Mouse (Mus musculus): ENCODE measurements around the gene Frmpd2. TPM values are rescaled to one million over a fixed set of nuclear protein-coding genes. Genes with fewer than 3 reads are reported as not detected.

Frmpd2 gene
- polyA plus RNA-seq, 1 experiment: not detected

DNA sequence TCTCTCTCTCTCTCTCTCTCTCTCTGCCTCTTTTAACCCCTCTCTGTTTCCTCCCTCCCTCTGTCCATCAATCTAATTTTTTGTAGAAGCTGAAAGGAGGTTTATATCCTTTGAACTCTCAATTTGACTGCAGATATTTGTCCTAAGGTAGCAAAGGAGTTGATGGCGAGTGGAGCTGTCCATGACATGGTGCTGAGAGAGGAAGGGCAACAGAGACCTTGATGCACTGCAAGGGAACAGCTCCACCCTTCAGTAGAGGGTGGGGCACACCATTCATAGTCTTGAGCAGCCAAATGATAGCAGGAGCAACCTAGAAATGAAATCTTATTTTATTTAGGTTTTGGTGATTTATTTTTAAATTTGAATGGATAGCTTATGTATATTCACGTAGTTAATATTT is 55.1 kb downstream of the Frmpd2 start:
- H3K4me3 ChIP-seq (ENCODE audit: insufficient read depth, poor library complexity, severe bottlenecking): no peak overlapping the region
- H3ac ChIP-seq (ENCODE audit: control insufficient read depth, insufficient read length, low read depth): no peak overlapping the region
- TF ChIP-seq MYOG (IDR thresholded peaks at IDR 0.05; ENCODE audit: control insufficient read depth, extremely low read depth, insufficient read length) (no peak), FOSL1 (IDR thresholded peaks at IDR 0.05; ENCODE audit: insufficient read depth, low read length, poor library complexity, severe bottlenecking) (no peak), CEBPB (IDR thresholded peaks at IDR 0.05; ENCODE audit: low read depth) (no peak), USF1 (IDR thresholded peaks at IDR 0.05; ENCODE audit: low read depth) (no peak), MAX (IDR thresholded peaks at IDR 0.05) (no peak), CTCF (IDR thresholded peaks at IDR 0.05; ENCODE audit: control insufficient read depth, insufficient read depth, insufficient read length) (no peak), MYOD1 (IDR thresholded peaks at IDR 0.05; ENCODE audit: control insufficient read depth, insufficient read length, low read depth) (no peak)
- H3K27me3 ChIP-seq (ENCODE audit: control insufficient read depth, insufficient read depth, insufficient read length): peaks cover 28% of the 10 kb centered on the region
- H3K79me2 ChIP-seq (ENCODE audit: control insufficient read depth, insufficient read depth): no peaks in the 10 kb centered on the region
- H3K79me3 ChIP-seq (ENCODE audit: low read depth): no peaks in the 10 kb centered on the region
- H3K36me3 ChIP-seq (ENCODE audit: control insufficient read depth, insufficient read depth): no peaks in the 10 kb centered on the region

DNA sequence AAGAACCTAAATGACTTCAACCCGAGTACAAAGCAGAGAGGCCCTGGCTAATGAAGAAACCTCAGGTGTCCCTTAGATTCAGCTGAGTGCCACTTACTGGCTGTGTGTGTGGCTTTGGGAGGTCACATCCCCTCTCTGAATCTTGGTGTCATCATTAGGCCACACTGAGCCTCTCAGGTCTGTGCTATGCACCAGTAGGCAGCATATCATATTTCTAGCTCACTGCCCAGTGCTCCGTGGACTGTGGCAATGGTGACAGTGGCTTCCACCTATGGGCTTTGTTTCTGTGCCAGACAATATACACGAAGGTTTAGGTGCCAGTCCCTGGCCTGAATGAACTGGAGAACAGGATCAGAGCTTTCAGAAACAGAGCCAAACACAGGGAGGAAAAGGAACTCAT is 56.4 kb downstream of the Frmpd2 start:
- Histone ChIP-seq H3K4me3 (ENCODE audit: insufficient read depth, poor library complexity, severe bottlenecking) (no peak overlapping the region), H3K36me3 (ENCODE audit: control insufficient read depth, insufficient read depth) (no peaks in the 10 kb centered on the region), H3K79me3 (ENCODE audit: low read depth) (no peaks in the 10 kb centered on the region), H3K27me3 (ENCODE audit: control insufficient read depth, insufficient read depth, insufficient read length) (peaks cover 33% of the 10 kb centered on the region), H3K79me2 (ENCODE audit: control insufficient read depth, insufficient read depth) (no peaks in the 10 kb centered on the region), H3ac (ENCODE audit: control insufficient read depth, insufficient read length, low read depth) (no peak overlapping the region)
- no peak for TF ChIP-seq MAX (IDR thresholded peaks at IDR 0.05)
- TF ChIP-seq MYOG (IDR thresholded peaks at IDR 0.05; ENCODE audit: control insufficient read depth, extremely low read depth, insufficient read length): no peak
- no peak for TF ChIP-seq CTCF (IDR thresholded peaks at IDR 0.05; ENCODE audit: control insufficient read depth, insufficient read depth, insufficient read length)
- no peak for TF ChIP-seq MYOD1 (IDR thresholded peaks at IDR 0.05; ENCODE audit: control insufficient read depth, insufficient read length, low read depth)
- TF ChIP-seq USF1 (IDR thresholded peaks at IDR 0.05; ENCODE audit: low read depth): no peak
- TF ChIP-seq FOSL1 (IDR thresholded peaks at IDR 0.05; ENCODE audit: insufficient read depth, low read length, poor library complexity, severe bottlenecking): no peak
- no peak for TF ChIP-seq CEBPB (IDR thresholded peaks at IDR 0.05; ENCODE audit: low read depth)

DNA sequence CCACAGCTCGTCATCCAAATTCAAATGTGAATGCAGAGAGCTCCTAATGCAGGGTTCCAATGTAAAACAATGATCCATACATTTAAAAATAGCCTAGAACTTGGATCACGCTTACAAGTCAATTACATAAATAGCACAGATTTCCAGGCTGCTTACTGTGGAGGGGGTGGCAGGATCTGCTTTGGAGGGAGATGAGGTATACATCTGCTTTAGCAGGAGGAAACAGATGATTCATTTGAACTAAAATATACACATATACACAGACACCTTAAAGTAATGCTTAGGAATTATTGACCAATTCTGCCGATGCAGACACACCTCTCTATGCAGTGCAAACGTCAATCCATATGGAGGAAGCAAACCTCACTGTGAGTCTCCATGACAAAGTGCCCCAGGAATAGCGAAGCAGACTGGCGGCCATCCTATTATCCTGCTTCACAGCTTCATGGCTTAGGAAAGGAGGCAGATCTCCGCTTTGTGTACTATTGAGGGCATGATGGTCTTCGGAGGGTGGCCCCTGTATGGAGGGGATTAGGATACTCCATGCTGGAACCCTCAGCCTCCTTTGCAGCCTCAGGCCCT is 59.9 kb downstream of the Frmpd2 start:
- no peaks in the 10 kb centered on the region for H3K79me2 ChIP-seq (ENCODE audit: control insufficient read depth, insufficient read depth)
- no peaks in the 10 kb centered on the region for H3K36me3 ChIP-seq (ENCODE audit: control insufficient read depth, insufficient read depth)
- peaks cover 49% of the 10 kb centered on the region for H3K27me3 ChIP-seq (ENCODE audit: control insufficient read depth, insufficient read depth, insufficient read length)
- H3ac ChIP-seq (ENCODE audit: control insufficient read depth, insufficient read length, low read depth): no peak overlapping the region
- TF ChIP-seq MYOG (IDR thresholded peaks at IDR 0.05; ENCODE audit: control insufficient read depth, extremely low read depth, insufficient read length) (no peak), USF1 (IDR thresholded peaks at IDR 0.05; ENCODE audit: low read depth) (no peak), MAX (IDR thresholded peaks at IDR 0.05) (no peak), FOSL1 (IDR thresholded peaks at IDR 0.05; ENCODE audit: insufficient read depth, low read length, poor library complexity, severe bottlenecking) (no peak), MYOD1 (IDR thresholded peaks at IDR 0.05; ENCODE audit: control insufficient read depth, insufficient read length, low read depth) (no peak), CTCF (IDR thresholded peaks at IDR 0.05; ENCODE audit: control insufficient read depth, insufficient read depth, insufficient read length) (no peak)
- no peaks in the 10 kb centered on the region for H3K79me3 ChIP-seq (ENCODE audit: low read depth)
- H3K4me3 ChIP-seq (ENCODE audit: insufficient read depth, poor library complexity, severe bottlenecking): no peak overlapping the region

DNA sequence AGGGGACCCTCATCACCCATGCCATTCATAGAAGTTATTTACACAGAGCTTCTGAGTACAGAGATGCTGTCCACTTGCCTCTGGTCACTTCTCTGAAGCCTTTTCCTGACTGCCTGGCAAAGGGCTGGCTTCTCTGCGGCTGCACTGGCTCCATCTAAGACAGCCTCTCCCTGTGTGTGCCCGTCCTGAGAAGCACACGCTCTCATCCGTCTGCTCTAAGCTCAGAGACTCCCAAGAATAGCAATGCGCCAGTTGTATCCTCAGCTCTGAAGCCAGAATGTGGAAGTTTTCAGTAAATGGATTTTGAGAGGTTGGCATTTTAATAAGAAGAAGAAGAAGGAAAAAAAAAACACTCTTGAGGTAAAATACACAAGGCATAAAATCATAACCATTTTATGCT is 61.3 kb downstream of the Frmpd2 start:
- Histone ChIP-seq H3K79me3 (ENCODE audit: low read depth) (no peaks in the 10 kb centered on the region), H3K27me3 (ENCODE audit: control insufficient read depth, insufficient read depth, insufficient read length) (peaks cover 50% of the 10 kb centered on the region), H3K36me3 (ENCODE audit: control insufficient read depth, insufficient read depth) (no peaks in the 10 kb centered on the region), H3K4me3 (ENCODE audit: insufficient read depth, poor library complexity, severe bottlenecking) (no peak overlapping the region), H3K79me2 (ENCODE audit: control insufficient read depth, insufficient read depth) (no peaks in the 10 kb centered on the region), H3ac (ENCODE audit: control insufficient read depth, insufficient read length, low read depth) (no peak overlapping the region)
- TF ChIP-seq USF1 (IDR thresholded peaks at IDR 0.05; ENCODE audit: low read depth) (no peak), CTCF (IDR thresholded peaks at IDR 0.05; ENCODE audit: control insufficient read depth, insufficient read depth, insufficient read length) (no peak), MYOG (IDR thresholded peaks at IDR 0.05; ENCODE audit: control insufficient read depth, extremely low read depth, insufficient read length) (no peak), MAX (IDR thresholded peaks at IDR 0.05) (no peak), FOSL1 (IDR thresholded peaks at IDR 0.05; ENCODE audit: insufficient read depth, low read length, poor library complexity, severe bottlenecking) (no peak), CEBPB (IDR thresholded peaks at IDR 0.05; ENCODE audit: low read depth) (no peak), MYOD1 (IDR thresholded peaks at IDR 0.05; ENCODE audit: control insufficient read depth, insufficient read length, low read depth) (no peak)

DNA sequence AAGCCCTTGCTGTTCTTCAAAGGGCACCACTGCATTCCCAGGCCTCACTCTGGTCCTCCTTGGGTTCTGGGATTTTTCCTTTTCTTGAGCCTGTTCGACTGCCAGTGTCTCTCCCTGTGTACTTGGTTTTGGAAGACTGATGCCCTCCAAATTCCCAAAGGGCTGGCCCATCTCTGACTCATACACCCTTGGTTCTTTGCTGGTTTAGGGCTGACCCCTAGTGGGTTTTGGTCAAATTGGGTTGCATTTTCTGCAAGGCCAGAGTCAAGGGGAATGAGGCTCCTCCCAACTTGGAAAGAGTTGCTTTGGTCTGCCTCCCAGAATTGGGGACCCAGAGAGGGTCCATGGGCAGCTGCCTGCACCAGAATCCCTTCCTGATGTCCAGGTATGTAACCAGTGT is 62.0 kb downstream of the Frmpd2 start:
- Histone ChIP-seq H3ac (ENCODE audit: control insufficient read depth, insufficient read length, low read depth) (no peak overlapping the region), H3K27me3 (ENCODE audit: control insufficient read depth, insufficient read depth, insufficient read length) (peaks cover 48% of the 10 kb centered on the region), H3K79me2 (ENCODE audit: control insufficient read depth, insufficient read depth) (no peaks in the 10 kb centered on the region), H3K79me3 (ENCODE audit: low read depth) (no peaks in the 10 kb centered on the region), H3K4me3 (ENCODE audit: insufficient read depth, poor library complexity, severe bottlenecking) (no peak overlapping the region), H3K36me3 (ENCODE audit: control insufficient read depth, insufficient read depth) (no peaks in the 10 kb centered on the region)
- no peak for TF ChIP-seq MAX (IDR thresholded peaks at IDR 0.05)
- no peak for TF ChIP-seq MYOD1 (IDR thresholded peaks at IDR 0.05; ENCODE audit: control insufficient read depth, insufficient read length, low read depth)

DNA sequence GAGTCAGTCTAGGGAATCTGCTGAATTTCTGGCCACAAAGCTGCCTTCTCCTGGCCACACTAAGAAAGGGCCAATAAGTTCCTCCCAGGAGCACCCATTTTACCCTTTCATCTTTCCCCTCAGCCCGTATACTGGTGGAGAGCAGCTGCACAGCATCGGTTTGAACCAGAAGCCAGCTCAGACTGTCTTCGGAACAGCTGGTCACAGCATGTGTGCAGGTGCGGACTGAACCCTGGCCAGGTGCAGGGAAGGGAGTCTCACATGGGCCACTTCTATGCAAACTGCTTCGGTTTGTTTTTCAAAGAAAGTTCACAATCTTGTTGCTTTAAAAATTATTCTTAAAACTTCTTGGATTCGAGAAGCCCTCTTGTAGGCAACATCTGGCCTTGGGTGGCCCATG is 63.8 kb downstream of the Frmpd2 start:
- Histone ChIP-seq H3ac (ENCODE audit: control insufficient read depth, insufficient read length, low read depth) (no peak overlapping the region), H3K4me3 (ENCODE audit: insufficient read depth, poor library complexity, severe bottlenecking) (no peak overlapping the region), H3K36me3 (ENCODE audit: control insufficient read depth, insufficient read depth) (no peaks in the 10 kb centered on the region), H3K79me2 (ENCODE audit: control insufficient read depth, insufficient read depth) (no peaks in the 10 kb centered on the region), H3K79me3 (ENCODE audit: low read depth) (no peaks in the 10 kb centered on the region), H3K27me3 (ENCODE audit: control insufficient read depth, insufficient read depth, insufficient read length) (peaks cover 48% of the 10 kb centered on the region)
- no peak for TF ChIP-seq MYOD1 (IDR thresholded peaks at IDR 0.05; ENCODE audit: control insufficient read depth, insufficient read length, low read depth)
- no peak for TF ChIP-seq MAX (IDR thresholded peaks at IDR 0.05)
- TF ChIP-seq USF1 (IDR thresholded peaks at IDR 0.05; ENCODE audit: low read depth): no peak
- TF ChIP-seq MYOG (IDR thresholded peaks at IDR 0.05; ENCODE audit: control insufficient read depth, extremely low read depth, insufficient read length): no peak
- no peak for TF ChIP-seq CEBPB (IDR thresholded peaks at IDR 0.05; ENCODE audit: low read depth)
- TF ChIP-seq CTCF (IDR thresholded peaks at IDR 0.05; ENCODE audit: control insufficient read depth, insufficient read depth, insufficient read length): no peak
- no peak for TF ChIP-seq FOSL1 (IDR thresholded peaks at IDR 0.05; ENCODE audit: insufficient read depth, low read length, poor library complexity, severe bottlenecking)

Data from C2C12 (cell line).